ENCODE assay signal across 18 mouse cellular contexts in genomic region chr2:93782682-93783081, GRCm38 (mm10).
"Had no signal": no experiment of that assay in that cellular context is flagged by ENCODE, and none has a peak within 500 bp of the region (broad histone marks: within the 10 kb centered on the region; RNA-seq: fewer than 3 reads in every experiment).

No protein-coding gene starts in this region.

- H3K27ac ChIP-seq: intestine, embryonic 15.5 days; limb, embryonic 15.5 days; liver, embryonic 14.5 days; macrophage; stomach, postnatal 0 days had no signal

- H3K27me3 ChIP-seq: intestine, embryonic 15.5 days; limb, embryonic 15.5 days had no signal

- ATAC-seq: intestine, embryonic 15.5 days; liver, postnatal 0 days; lung, postnatal 0 days had no signal

- H3K9ac ChIP-seq: intestine, embryonic 15.5 days; limb, embryonic 15.5 days; liver, embryonic 14.5 days; liver, postnatal 0 days; lung, embryonic 14.5 days had no signal

- H3K9me3 ChIP-seq: intestine, embryonic 15.5 days; limb, embryonic 15.5 days had no signal

- H3K4me3 ChIP-seq: intestine, embryonic 15.5 days; limb, embryonic 15.5 days had no signal

- H3K36me3 ChIP-seq: intestine, embryonic 15.5 days had no signal

- DNase-seq: kidney, adult 11 months; kidney, adult 9 months; kidney, postnatal 10 days; kidney, postnatal 4 days; liver, postnatal 0 days; lung, embryonic 14.5 days; midbrain, embryonic 14.5 days; right cerebral cortex, postnatal 4 days; thymus, adult 2 months; thymus, postnatal 14 days had no signal

- H3K4me2 ChIP-seq: intestine, embryonic 15.5 days; limb, embryonic 15.5 days; liver, embryonic 11.5 days; lung, embryonic 14.5 days; midbrain, embryonic 11.5 days had no signal
